Mouse (Mus musculus): Measurements from ENCODE around the gene Psme2. TPM values are rescaled to one million over a fixed set of nuclear protein-coding genes. Genes with fewer than 3 reads are reported as not detected.

Psme2 gene
- total RNA-seq, 2 experiments from 2014 or later = 42.3 to 45.4 TPM

DNA sequence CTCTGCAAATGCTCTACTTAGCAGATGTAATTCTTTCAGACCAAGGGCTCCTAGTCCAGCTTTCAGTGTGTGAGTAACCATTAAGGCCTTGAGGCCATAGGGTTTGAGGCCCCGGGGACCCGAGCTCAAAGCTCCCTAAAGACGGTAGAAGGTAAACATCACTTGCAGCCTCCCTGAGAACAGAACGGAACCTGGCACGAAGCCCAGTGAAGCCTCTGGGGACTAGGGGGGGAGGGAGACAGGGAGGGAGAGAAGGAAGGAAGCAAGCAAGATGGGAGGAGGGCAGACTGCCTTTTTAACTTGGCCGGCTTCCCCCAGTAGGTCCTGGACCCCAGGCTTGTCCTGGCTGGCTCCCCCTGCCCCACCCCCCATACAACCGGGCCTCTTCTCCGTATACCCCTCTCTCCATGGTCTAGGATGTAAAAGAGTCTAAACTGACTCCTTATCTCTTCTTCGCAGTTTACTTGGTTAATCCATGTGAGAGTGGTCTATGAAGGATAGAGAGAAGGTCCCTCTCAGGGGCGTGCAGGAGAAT is 50.1 kb downstream of the Psme2 start:
- intact Hi-C loops (cut with DNase I) = loop anchor here (5.0 kb wide), 1 partner anchor 44 kb away; no protein-coding TSS in a partner anchor
- DNase-seq (ENCODE audit: low spot score in 2 of 2) = peak; percentile 76 to 77

GRCm38 (mm10) chr14:55540067-55540786 is 50.7 kb downstream of the Psme2 start, which contains the start of gene Pck2:
TSS of gene Pck2 (plus strand) at chr14:55540266.
- intact Hi-C loops (cut with DNase I) = loop anchor here (5.0 kb wide), 1 partner anchor 43 kb away; no protein-coding TSS in a partner anchor
- peak; percentile 76 to 81 for DNase-seq (ENCODE audit: low spot score in 2 of 2)

Other genes starting within 250 kb of the Psme2 start
- 10 to 100 TPM; 17.5 to 19.1 TPM for gene Dhrs4, start 112.4 kb downstream of the Psme2 start, total RNA-seq (2021)
- 10 to 100 TPM; 34.4 to 63.1 TPM for gene Carmil3, start 100.5 kb downstream of the Psme2 start, total RNA-seq (2021)
- 100 to 1,000 TPM; 163 to 211 TPM for gene Cpne6, start 80.7 kb downstream of the Psme2 start, total RNA-seq (2021)
- gene Nrl, start 66.1 kb downstream of the Psme2 start, total RNA-seq (2021) = under 1 TPM; 0.44 to 0.77 TPM
- gene Pck2, start 50.8 kb downstream of the Psme2 start, total RNA-seq (2021) = 10 to 100 TPM; 24.8 to 28.9 TPM
- gene Dcaf11, start 31.1 kb downstream of the Psme2 start, total RNA-seq (2021) = 10 to 100 TPM; 76.9 to 82.1 TPM
- gene A730061H03Rik, start 30.7 kb downstream of the Psme2 start, total RNA-seq (2021) = 1 to 10 TPM in 1 of 2 experiments, not detected in 1; 1.0 TPM
- gene Fitm1, start 15.5 kb downstream of the Psme2 start, total RNA-seq (2021) = not detected
- 10 to 100 TPM; 41.9 to 50.1 TPM for gene Psme1, start 13.0 kb downstream of the Psme2 start, total RNA-seq (2021)
- 10 to 100 TPM; 49.0 to 52.7 TPM for gene Emc9, start 5.8 kb downstream of the Psme2 start, total RNA-seq (2021)
- gene Rnf31, start 595 bp upstream of the Psme2 start, total RNA-seq (2021) = 10 to 100 TPM; 30.4 to 33.5 TPM
- gene Irf9, start 12.5 kb upstream of the Psme2 start, total RNA-seq (2021) = 10 to 100 TPM in 1 of 2 experiments, 1 to 10 TPM in 1; 9.1 to 11.6 TPM
- gene Rec8, start 26.9 kb upstream of the Psme2 start, total RNA-seq (2021) = 1 to 10 TPM; 1.6 to 4.4 TPM
- gene Ipo4, start 44.8 kb upstream of the Psme2 start, total RNA-seq (2021) = 100 to 1,000 TPM; 112 to 122 TPM
- 1 to 10 TPM in 1 of 2 experiments, under 1 TPM in 1; 0.84 to 4.9 TPM for gene Gm49378, start 46.8 kb upstream of the Psme2 start, total RNA-seq (2021)
- gene Tm9sf1, start 52.7 kb upstream of the Psme2 start, total RNA-seq (2021) = 10 to 100 TPM; 39.0 to 41.9 TPM
- gene Tssk4, start 59.1 kb upstream of the Psme2 start, total RNA-seq (2021) = 1 to 10 TPM in 1 of 2 experiments, under 1 TPM in 1; 0.49 to 1.6 TPM
- 10 to 100 TPM; 39.1 to 41.7 TPM for gene Mdp1, start 69.4 kb upstream of the Psme2 start, total RNA-seq (2021)
- gene Gmpr2, start 80.8 kb upstream of the Psme2 start, total RNA-seq (2021) = 10 to 100 TPM; 20.6 to 24.9 TPM
- gene Nedd8, start 81.0 kb upstream of the Psme2 start, total RNA-seq (2021) = 100 to 1,000 TPM; 310 to 333 TPM
- 10 to 100 TPM; 15.2 to 16.9 TPM for gene Tinf2, start 90.7 kb upstream of the Psme2 start, total RNA-seq (2021)
- not detected for gene Tgm1, start 122.8 kb upstream of the Psme2 start, total RNA-seq (2021)
- 10 to 100 TPM; 50.6 to 50.9 TPM for gene Rabggta, start 131.2 kb upstream of the Psme2 start, total RNA-seq (2021)
- 10 to 100 TPM; 78.5 to 83.9 TPM for gene Dhrs1, start 154.6 kb upstream of the Psme2 start, total RNA-seq (2021)
- 10 to 100 TPM; 10.5 to 12.5 TPM for gene Nop9, start 154.6 kb upstream of the Psme2 start, total RNA-seq (2021)
- gene Cideb, start 167.3 kb upstream of the Psme2 start, total RNA-seq (2021) = 1 to 10 TPM; 2.5 to 3.0 TPM
- under 1 TPM; 0.20 to 0.67 TPM for gene Ltb4r2, start 170.3 kb upstream of the Psme2 start, total RNA-seq (2021)
- under 1 TPM; 0.29 to 0.59 TPM for gene Ltb4r1, start 174.8 kb upstream of the Psme2 start, total RNA-seq (2021)
- gene Adcy4, start 193.0 kb upstream of the Psme2 start, total RNA-seq (2021) = 1 to 10 TPM; 3.8 to 8.0 TPM
- gene Ripk3, start 197.8 kb upstream of the Psme2 start, total RNA-seq (2021) = under 1 TPM in 1 of 2 experiments, not detected in 1; 0.89 TPM
- gene Nfatc4, start 232.0 kb upstream of the Psme2 start, total RNA-seq (2021) = 1 to 10 TPM; 1.8 TPM